Mouse (Mus musculus) testis, postnatal 10 days (tissue): ENCODE measurements around the gene Gm20388.

Experiments used
- DNase-seq: peaks from one replicate; pipeline ENCODE4 v3.0.0; 2021; ENCODE audit warnings: low spot score

Gene Gm20388

GRCm38 (mm10) chr8:122651326-122651921 lies 2740.8 kb downstream of the Gm20388 start:
- no peak for DNase-seq

- DNase-seq: no peak
These were observed 2742.0 kb downstream of the Gm20388 start for GRCm38 (mm10) chr8:122652643-122653042.

DNA sequence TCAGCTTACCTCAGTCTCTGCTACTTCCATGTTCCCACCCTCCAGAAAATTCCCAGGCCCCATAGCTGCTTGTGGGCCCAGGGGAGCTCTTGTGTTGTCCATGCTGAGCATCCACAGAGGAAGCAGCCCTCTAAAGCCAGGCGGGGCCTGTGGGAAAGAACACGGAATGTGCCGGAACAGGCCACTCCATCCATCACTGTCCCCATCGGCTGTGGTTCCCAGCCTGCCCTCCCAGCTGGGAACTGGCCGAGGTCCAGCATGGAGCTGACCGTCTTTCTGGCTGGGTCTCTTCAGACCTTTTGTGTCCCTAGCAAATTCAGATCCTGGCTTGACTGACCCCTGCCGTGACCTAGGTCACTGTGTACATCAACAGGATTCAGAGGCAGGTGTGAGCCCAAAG lies 2744.1 kb downstream of the Gm20388 start:
- DNase-seq: peak; percentile 72

- DNase-seq: peak; percentile 87
These were observed 2745.7 kb downstream of the Gm20388 start for GRCm38 (mm10) chr8:122656056-122656999.

DNA sequence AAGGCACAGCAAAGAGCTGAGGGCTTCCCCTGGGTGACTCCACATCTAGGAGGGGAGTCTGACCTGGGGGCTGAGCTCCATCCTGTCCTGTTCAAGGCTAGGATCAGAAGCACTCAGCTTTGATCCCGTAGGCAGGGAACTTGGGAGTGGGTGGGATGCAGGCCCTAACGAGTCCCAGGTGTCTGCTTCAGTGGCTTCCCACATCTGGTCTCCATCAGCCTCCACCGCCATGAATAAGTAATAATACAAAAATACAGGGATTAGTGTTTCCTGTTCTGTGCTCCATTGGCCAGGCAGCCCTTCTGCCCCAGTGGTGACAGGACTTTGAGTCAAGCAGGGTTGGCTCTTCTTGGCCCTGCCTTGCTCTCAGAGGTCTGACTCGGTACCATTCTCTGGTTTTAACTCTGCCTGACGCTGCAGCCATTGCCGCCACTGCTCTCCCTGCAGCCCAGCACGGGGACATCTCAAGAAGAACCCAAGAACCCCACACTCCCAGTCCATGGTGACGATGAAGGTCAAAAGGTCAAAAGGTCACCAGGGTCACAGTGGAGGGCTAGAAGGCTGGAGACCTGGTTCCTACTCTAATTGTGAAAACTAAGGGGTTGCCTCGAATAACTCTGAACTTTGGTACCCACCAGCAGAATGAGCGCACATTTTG lies 2747.6 kb downstream of the Gm20388 start:
- no peak for DNase-seq

DNA sequence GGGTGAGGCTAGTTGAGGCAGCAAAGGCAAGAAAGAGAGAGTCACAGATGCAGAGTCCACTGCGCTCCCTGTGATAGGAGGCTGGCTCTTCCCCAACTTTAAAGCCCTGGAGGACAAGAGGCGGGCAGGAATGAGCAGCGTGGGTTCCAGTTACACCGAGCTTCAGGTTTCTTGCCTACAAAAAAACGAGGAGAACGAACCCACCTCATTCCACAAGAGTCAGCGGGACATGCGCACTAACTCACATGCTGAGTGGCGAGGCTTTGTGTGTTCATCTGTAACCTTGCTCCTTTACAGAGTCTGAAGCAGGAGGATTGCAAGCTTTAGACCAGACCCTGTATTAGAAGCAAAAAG lies 2748.1 kb downstream of the Gm20388 start:
- no peak for DNase-seq

GRCm38 (mm10) chr8:122660022-122660421 lies 2749.4 kb downstream of the Gm20388 start:
- DNase-seq: no peak

- DNase-seq: peak; percentile 86
These were observed 2750.5 kb downstream of the Gm20388 start for GRCm38 (mm10) chr8:122661138-122661537.

- DNase-seq: no peak
These were observed 2751.3 kb downstream of the Gm20388 start for GRCm38 (mm10) chr8:122661894-122662293.

DNA sequence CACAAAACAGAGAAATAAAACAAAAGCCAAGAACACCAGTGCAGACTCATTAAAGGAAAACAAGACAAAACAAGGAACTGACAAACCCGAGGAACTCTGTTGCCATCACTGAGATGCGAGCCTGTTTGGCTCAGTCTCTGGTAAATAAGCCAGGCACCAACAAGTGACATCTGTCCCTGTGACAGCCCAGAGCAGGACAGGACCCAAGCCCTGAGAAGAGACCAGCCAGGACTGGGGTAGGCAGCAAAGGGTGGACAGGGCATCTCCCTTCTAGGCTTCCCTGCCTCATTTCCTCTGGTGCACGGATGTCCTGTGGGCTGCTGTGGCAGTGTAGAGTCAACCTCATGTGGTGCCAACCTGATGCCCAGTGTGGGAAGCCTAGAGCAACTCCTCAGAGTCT lies 2752.5 kb downstream of the Gm20388 start:
- DNase-seq: no peak

DNA sequence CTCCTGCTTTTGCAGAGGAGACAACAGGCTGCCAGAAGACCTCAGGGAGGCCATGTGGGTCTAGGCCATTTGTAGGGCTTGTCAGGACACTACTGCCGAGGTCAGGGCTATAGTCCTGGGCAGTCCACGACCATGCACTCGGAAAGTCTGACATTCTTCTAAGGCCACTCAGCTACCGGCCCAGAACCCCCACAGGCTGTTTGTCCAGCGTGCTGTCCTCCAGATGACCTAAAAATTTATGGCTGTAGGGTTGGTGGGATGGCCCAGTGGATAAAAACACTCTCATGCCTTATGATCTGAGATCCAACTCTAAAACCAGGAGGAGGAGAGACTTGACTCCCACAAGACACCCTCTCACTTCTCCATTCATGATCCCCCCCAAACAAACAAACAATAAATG lies 2753.0 kb downstream of the Gm20388 start:
- DNase-seq: no peak

DNA sequence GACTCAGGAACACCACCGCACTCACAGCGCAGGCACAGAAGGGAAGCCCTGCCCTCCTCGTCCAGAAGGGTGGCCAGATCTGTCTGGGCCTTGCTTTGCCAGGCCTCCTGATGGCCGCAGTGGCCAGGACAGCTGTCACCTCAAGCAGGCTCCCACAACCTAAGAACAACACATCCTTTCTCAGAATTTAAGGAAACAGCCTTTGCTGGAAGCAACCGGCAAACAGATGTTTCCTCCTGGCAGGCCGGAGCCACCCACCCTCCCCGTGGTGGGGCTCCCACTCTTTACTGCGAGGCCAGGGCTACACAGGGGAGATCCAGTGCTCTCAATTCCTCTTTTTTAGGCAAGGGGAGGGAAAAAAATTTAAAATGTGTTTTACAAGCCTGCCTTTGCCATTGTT lies 2754.6 kb downstream of the Gm20388 start:
- no peak for DNase-seq

DNA sequence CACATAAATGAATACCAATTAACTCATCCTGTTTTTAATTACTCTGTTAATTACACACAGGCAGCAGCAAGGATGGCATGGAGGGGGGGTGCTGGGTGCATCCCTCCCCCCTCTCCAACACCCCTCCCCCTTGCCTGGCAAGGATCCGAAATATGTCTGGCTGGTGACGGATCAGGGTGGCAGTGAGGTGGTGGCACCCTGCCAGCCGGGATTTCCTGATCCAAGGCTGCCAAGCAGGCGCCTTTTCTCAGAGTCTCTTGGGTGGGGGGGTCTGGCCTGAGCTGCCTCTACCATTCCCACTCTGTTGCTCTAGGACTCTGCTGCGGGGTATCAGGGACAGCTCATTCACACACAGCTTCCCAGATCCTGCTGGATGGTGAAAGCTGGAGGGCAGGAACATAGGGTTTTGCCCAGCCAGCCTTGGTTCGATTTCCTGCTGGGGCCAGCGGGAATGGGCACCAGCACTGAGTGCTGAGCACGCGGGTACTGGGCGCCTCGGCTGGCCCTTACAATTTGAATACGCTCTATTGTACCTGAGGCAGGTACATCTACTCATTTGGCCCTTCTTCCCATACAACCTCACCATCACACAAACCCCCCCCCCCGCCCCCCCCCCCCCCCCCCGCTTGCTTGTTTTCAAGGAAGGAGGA lies 2755.2 kb downstream of the Gm20388 start:
- DNase-seq: peak; percentile 86

DNA sequence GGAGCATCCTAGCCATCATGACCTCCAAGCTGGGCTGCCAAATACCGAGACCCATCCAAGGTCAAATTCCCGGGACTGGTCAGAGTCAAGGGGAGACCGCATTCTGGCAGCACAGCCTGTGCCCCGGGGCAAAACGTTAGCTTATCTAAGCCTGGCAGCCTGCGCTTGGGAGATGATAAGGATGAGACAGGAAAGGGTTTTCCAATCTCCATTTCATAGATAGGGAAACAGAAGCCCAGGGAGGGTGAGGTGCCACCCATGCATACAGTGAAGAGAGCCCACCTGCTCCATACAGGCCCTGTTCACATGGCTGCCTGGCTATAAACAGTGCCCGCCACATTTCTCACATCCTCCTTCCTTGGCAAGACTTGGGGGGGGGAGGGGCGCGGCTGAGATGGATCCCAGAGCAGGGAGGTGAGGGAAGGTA lies 2755.7 kb downstream of the Gm20388 start:
- no peak for DNase-seq

DNA sequence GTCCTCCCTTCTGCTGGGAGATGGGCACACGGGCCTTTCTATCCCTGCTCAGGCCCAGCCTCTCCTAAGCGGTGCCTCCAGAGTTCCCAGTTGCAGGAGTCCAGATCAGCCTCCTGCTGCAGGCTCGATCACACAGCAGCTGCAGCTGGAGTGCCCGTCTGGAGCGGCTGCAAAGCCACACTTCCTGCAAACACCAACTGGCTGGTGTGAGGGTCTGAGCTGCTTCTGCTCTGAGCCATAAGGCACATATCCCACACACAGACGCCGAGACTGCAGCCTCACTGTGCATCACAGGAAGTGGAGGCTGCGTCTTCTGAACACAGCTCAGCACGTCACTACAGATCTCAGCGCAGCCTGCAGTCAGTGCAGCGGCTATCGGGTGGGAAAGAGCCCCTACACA lies 2756.2 kb downstream of the Gm20388 start:
- no peak for DNase-seq

DNA sequence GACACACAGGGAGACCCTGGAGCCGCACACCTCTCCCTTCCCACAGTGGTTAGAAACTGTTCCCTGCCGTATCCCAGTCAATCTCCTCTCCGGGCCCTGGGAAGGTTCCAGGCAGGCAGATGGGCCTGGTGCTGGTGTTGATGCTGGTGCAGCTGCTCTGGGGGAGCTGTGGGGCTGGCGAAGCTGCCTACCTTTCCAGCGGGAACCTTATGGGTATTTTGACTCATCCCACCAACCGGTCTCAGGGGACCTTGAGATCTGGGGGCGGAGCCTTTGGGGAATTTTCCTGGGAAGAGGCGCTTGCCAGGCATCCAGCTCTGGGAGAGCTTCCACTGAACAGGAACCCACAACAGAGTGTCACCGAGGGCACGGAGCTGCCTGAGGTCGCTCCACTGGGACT lies 2757.2 kb downstream of the Gm20388 start:
- no peak for DNase-seq

DNA sequence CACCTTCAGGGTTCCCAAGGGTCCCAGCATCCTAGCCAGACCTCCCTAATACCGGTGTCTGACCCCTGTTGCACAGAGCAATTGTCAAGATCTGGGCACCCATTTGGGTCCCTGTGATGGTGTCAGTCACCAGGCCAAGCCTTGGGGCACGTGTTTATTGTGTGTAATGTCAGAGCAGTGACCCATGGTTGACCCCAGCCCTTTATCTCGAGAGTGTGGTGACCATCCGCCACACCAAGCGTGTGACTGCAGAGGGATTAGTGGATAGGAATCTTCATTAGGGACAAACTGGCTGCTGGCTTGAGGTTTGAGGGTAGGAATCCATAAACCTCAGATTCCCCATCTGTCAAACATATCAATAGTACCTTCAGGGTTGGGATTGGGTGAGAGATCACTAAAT lies 2758.7 kb downstream of the Gm20388 start:
- DNase-seq: no peak

DNA sequence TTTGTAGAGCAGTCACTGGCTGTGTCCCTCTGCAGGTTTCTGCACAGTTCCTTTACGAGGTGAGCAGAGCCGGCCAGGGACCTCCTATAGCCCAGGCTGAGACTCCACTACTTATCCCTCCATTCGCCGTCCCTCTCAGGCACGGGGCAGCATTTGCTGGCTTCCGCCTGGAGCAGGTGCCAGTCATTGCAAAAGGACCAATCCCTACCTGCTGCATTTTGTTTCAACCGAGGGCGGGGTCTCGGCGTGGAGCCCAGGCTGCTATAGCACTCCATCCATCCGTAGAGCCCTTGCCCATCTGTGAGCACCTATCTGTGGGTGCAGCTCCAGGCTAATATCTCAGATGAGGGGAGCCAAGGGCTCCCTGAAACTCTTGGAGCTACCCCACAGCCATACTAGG lies 2759.4 kb downstream of the Gm20388 start:
- no peak for DNase-seq

DNA sequence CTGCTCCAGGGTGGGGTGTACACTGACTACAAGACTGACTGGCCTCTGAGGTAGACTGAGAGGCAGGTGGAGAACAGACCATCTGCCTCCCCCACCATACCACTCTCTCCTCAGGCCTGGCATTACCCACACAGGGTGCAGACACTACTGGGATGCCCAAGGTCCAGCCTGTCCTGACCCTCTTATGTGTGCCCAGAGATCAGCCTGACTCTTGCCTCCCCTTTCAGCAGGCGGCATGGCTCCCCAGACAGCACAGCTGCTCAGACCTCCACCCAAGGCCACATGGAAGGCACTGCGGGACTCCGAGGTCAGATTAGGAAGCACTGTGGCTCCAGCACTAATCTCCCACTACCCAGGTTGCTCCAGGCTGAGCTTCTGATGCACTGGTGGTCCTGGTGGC lies 2760.1 kb downstream of the Gm20388 start:
- no peak for DNase-seq

DNA sequence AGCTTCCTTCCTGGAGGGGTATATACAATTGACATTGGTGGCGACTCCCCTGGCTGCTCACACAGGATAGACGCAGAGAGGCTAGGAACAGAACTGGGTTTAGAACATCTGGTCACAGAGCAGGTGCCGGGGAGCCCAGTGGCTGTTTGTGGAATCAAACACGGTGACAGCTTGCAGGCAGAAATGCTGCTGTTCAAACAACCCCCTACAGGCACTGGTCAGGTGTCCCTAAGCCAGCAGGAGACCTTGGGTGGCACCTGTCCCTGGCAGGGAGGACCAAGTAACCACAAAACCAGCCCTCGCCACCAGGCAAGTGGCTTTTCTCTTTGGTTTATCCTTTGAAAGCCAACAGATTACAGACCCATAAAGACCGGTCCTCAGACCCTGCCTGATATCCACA lies 2761.3 kb downstream of the Gm20388 start:
- no peak for DNase-seq

DNA sequence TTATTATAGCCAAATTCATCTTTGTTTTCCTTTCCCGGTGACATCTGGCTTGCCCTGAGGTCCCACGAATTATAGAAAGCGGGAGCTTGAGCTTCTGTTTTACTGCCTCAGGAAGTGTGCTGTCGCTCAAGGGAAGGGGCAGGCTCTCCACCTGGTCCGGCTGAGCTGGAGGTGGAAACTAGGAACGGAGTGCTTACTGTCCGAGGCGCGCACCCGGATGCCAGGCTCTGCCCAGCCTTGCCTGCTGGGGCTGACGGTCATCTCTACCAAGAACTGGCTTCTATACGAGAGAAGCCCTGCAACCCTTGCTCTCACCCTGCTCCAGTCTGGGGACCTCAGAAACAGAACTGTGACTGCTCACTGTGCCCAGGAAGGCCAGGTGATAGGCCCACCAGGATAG lies 2763.3 kb downstream of the Gm20388 start:
- no peak for DNase-seq

GRCm38 (mm10) chr8:122674999-122675398 lies 2764.4 kb downstream of the Gm20388 start:
- DNase-seq: no peak
